Mouse (Mus musculus): ENCODE results near the gene Adcy2.

DNA sequence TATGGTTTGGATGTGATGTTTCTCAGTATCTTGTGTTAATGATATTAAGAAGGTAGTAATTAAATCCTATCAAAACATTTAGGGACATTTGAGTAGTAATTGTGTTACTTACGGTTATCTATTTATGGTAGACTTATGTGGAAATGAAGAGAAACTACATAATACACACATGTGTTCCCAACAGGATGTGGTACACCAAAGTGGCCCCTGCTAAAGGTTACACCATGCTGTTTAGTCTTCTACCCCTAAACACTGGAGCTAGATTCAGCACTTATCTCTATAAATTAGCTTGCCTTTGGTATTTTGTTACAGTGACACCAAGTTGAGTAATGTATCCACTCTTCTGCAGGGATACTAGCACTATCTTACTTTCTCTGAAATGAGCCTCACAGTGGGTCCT, 57.9 kb downstream of the Adcy2 start:
- TF ChIP-seq GATA1 (IDR thresholded peaks at IDR 0.05; ENCODE audit: borderline replicate concordance, low read length): no peak
- TF ChIP-seq FLI1 (IDR thresholded peaks at IDR 0.05; ENCODE audit: low read length): no peak

Measured in megakaryocyte, embryonic 14.5 days (primary cell).